8 mouse cellular contexts compared by ENCODE assay signal in genomic region chr4:124228537-124228936, GRCm38 (mm10).
DNase-seq lines count a peak whose midpoint lies in the region; ATAC-seq and TF ChIP-seq lines count a peak whose summit lies in the region.

No protein-coding gene starts in this region.

- H3K36me3 ChIP-seq in intestine, postnatal 0 days (ENCODE audit: control insufficient read depth, insufficient read depth), result no peaks in the 10 kb centered on the region
- H3K36me3 ChIP-seq in neural tube, embryonic 11.5 days (ENCODE audit: control insufficient read depth, insufficient read depth, low read length), result no peaks in the 10 kb centered on the region

- DNase-seq in spleen, adult 18-20 months, result peak; percentile 10 to 60
- no peak for DNase-seq in spleen, adult 12 weeks (ENCODE audit: low spot score)
- DNase-seq in gastrocnemius, adult 8-10 months (ENCODE audit: low spot score in 2 of 2), result peak; percentile 8 to 10
- DNase-seq in left cerebral cortex, postnatal 10 days (ENCODE audit: extremely low spot score in 1 of 2, low spot score in 2 of 2), result peak; percentile 63 to 79
- peak; percentile 88 for DNase-seq in neural tube, embryonic 11.5 days (ENCODE audit: low spot score)
- DNase-seq in thymus, postnatal 0 days (ENCODE audit: low spot score), result peak; percentile 19

- no peaks in the 10 kb centered on the region for H3K4me1 ChIP-seq in intestine, postnatal 0 days (replicated peaks; ENCODE audit: control insufficient read depth, insufficient read depth, low read length)
- no peaks in the 10 kb centered on the region for H3K4me1 ChIP-seq in neural tube, embryonic 11.5 days (ENCODE audit: control insufficient read depth, insufficient read depth, low read length)

- no peaks in the 10 kb centered on the region for H3K27me3 ChIP-seq in intestine, postnatal 0 days (replicated peaks; ENCODE audit: control insufficient read depth, insufficient read depth, low read length)
- no peaks in the 10 kb centered on the region for H3K27me3 ChIP-seq in neural tube, embryonic 11.5 days (ENCODE audit: control insufficient read depth, insufficient read depth, low read length)

- no peak overlapping the region for H3K27ac ChIP-seq in intestine, postnatal 0 days (ENCODE audit: low read depth, low read length)
- H3K27ac ChIP-seq in neural tube, embryonic 11.5 days (ENCODE audit: low read depth, low read length), result no peak overlapping the region

- peak; percentile 76 for TF ChIP-seq CTCF in intestine, postnatal 0 days (IDR thresholded peaks at IDR 0.05; ENCODE audit: low read depth)

- no peak overlapping the region for H3K4me2 ChIP-seq in intestine, postnatal 0 days (replicated peaks; ENCODE audit: low read depth)
- H3K4me2 ChIP-seq in neural tube, embryonic 11.5 days (ENCODE audit: low read depth), result no peak overlapping the region

- no peaks in the 10 kb centered on the region for H3K9me3 ChIP-seq in intestine, postnatal 0 days (ENCODE audit: control insufficient read depth)
- H3K9me3 ChIP-seq in neural tube, embryonic 11.5 days (ENCODE audit: control insufficient read depth, low read length), result no peaks in the 10 kb centered on the region

- intact Hi-C loops in left cerebral cortex, postnatal 10 days (cut with DNase I), result loop anchor here (5.0 kb wide), 1 partner anchor 444 kb away; no protein-coding TSS in a partner anchor

- ATAC-seq in common myeloid progenitor, adult 5-6 weeks (replicated peaks; ENCODE audit: low read depth, poor library complexity, severe bottlenecking), result peak; percentile 69
- ATAC-seq in intestine, postnatal 0 days, result no peak
- ATAC-seq in neural tube, embryonic 11.5 days (ENCODE audit: insufficient read depth, low FRiP score, low TSS enrichment), result no peak

- 10% methylated on average over 17 of the region's 17 CpGs for WGBS in intestine, postnatal 0 days
- 15% methylated on average over 17 of the region's 17 CpGs for WGBS in neural tube, embryonic 11.5 days

- no peak overlapping the region for H3K9ac ChIP-seq in intestine, postnatal 0 days (ENCODE audit: low read depth, low read length)
- H3K9ac ChIP-seq in neural tube, embryonic 11.5 days (ENCODE audit: low read length), result no peak overlapping the region

- H3K4me3 ChIP-seq in intestine, postnatal 0 days (ENCODE audit: low read depth, low read length), result no peak overlapping the region
- H3K4me3 ChIP-seq in neural tube, embryonic 11.5 days (ENCODE audit: low read depth, low read length), result no peak overlapping the region
